20 mouse cellular contexts compared by ENCODE assay signal in genomic region chr7:31131866-31132265, GRCm38 (mm10). TPM values are rescaled to one million over a fixed set of nuclear protein-coding genes. Genes with fewer than 3 reads are reported as not detected.
DNase-seq lines count a peak whose midpoint lies in the region; ATAC-seq and TF ChIP-seq lines count a peak whose summit lies in the region.
"Had no signal": no experiment of that assay in that cellular context is flagged by ENCODE, and none has a peak within 500 bp of the region (broad histone marks: within the 10 kb centered on the region; RNA-seq: fewer than 3 reads in every experiment).

No protein-coding gene starts in this region.

- H3K36me3 ChIP-seq in heart, postnatal 0 days (replicated peaks; ENCODE audit: control insufficient read depth, insufficient read depth, low read length) = peaks cover 84% of the 10 kb centered on the region

- no peak overlapping the region for H3K4me3 ChIP-seq in heart, postnatal 0 days (ENCODE audit: low read depth, low read length)
- no peak overlapping the region for H3K4me3 ChIP-seq in brown adipose tissue, adult 24 weeks (ENCODE audit: insufficient read depth, low read depth, low read length)
- H3K4me3 ChIP-seq: embryonic facial prominence, embryonic 15.5 days; erythroblast, embryonic 14.5 days; forebrain, embryonic 10.5 days; heart, embryonic 15.5 days; hindbrain, embryonic 15.5 days had no signal

- peak; percentile 62 for DNase-seq in adrenal gland, postnatal 14 days
- no peak for DNase-seq in adrenal gland, adult 18-20 months (ENCODE audit: low spot score in 2 of 2)
- DNase-seq in heart, postnatal 0 days (ENCODE audit: low spot score) = no peak
- DNase-seq in heart, adult 9 months (ENCODE audit: low spot score in 2 of 2) = no peak
- DNase-seq in adrenal gland, postnatal 36 days = peak; percentile 49 to 55
- DNase-seq in yolk sac, embryonic 10.5 days (ENCODE audit: low spot score) = no peak
- DNase-seq: cerebellum, adult 11 months; embryo, embryonic 11 days; heart, adult 18-20 months; kidney, adult 18-20 months had no signal

- ATAC-seq in heart, postnatal 0 days (ENCODE audit: insufficient read depth, low read depth) = no peak
- ATAC-seq: forebrain, embryonic 14.5 days; inflammation-experienced regulatory T-cells, adult 6 months had no signal

- no peak overlapping the region for H3K4me2 ChIP-seq in heart, postnatal 0 days (ENCODE audit: low read depth, low read length)
- H3K4me2 ChIP-seq: embryonic facial prominence, embryonic 15.5 days; heart, embryonic 11.5 days; heart, embryonic 15.5 days; hindbrain, embryonic 15.5 days had no signal

- no peaks in the 10 kb centered on the region for H3K9me3 ChIP-seq in heart, postnatal 0 days (replicated peaks; ENCODE audit: control insufficient read depth, low read length)
- H3K9me3 ChIP-seq: embryonic facial prominence, embryonic 15.5 days; forebrain, embryonic 10.5 days; heart, embryonic 15.5 days; hindbrain, embryonic 15.5 days had no signal

- no peak overlapping the region for H3K9ac ChIP-seq in heart, postnatal 0 days (replicated peaks; ENCODE audit: low read depth, low read length)
- H3K9ac ChIP-seq: embryonic facial prominence, embryonic 15.5 days; heart, embryonic 15.5 days; hindbrain, embryonic 15.5 days had no signal

- 63% methylated on average over 4 of the region's 4 CpGs for WGBS in heart, postnatal 0 days

- H3K27ac ChIP-seq in heart, postnatal 0 days (ENCODE audit: low read depth) = peak overlapping the region; percentile 23; the same call in 1 of the 2 replicates
- peak overlapping the region; percentile 61 for H3K27ac ChIP-seq in brown adipose tissue, adult 24 weeks (replicated peaks; ENCODE audit: low read depth, low read length)
- H3K27ac ChIP-seq: embryonic facial prominence, embryonic 15.5 days; forebrain, embryonic 10.5 days; heart, embryonic 15.5 days; hindbrain, embryonic 15.5 days had no signal

- TF ChIP-seq EP300 in heart, postnatal 0 days (IDR thresholded peaks at IDR 0.05; ENCODE audit: low read depth) = no peak

- no peak for TF ChIP-seq CTCF in heart, postnatal 0 days (IDR thresholded peaks at IDR 0.05; ENCODE audit: low read depth)

- H3K4me1 ChIP-seq in heart, postnatal 0 days (ENCODE audit: control insufficient read depth, insufficient read depth) = peaks cover 5% of the 10 kb centered on the region
- no peaks in the 10 kb centered on the region for H3K4me1 ChIP-seq in brown adipose tissue, adult 24 weeks (ENCODE audit: control insufficient read depth, insufficient read depth, insufficient read length, low read length)

- H3K27me3 ChIP-seq in heart, postnatal 0 days (ENCODE audit: control insufficient read depth, insufficient read depth, low read length) = 0 out of 2 replicates have a peak, but pooled peaks cover 4% of the 10 kb centered on the region
- H3K27me3 ChIP-seq: embryonic facial prominence, embryonic 15.5 days; hindbrain, embryonic 15.5 days had no signal

RNA-seq across cellular contexts. Expression of gene Scn1b, which starts 5.1 kb away (rescaled TPM):
- 8.6 and 11.8 TPM in 2 replicates for total RNA-seq in adrenal gland, postnatal 14 days (2021)
- 10 to 100 TPM; 13.5 to 24.9 TPM for total RNA-seq in adrenal gland, adult 18-20 months (2021)
- 4.7 and 28.3 TPM in 2 replicates for total RNA-seq in heart, postnatal 0 days (2014; rRNA removed; ENCODE audit: low replicate concordance)
- polyA plus RNA-seq in heart, postnatal 0 days (2015; fragmentation: Nextera tagmentation; extraction: Ambion mirVana) = 4.2 and 5.3 TPM in 2 replicates
- 10 to 100 TPM; 16.5 to 16.7 TPM for total RNA-seq in adrenal gland, postnatal 36 days (2021)
- polyA plus RNA-seq in brown adipose tissue, adult 24 weeks (2012; ENCODE audit: insufficient read depth, insufficient read length, missing spikeins) = 25.9 and 30.4 TPM in 2 replicates
- total RNA-seq: common myeloid progenitor, adult 5-6 weeks had no signal

RNA-seq across cellular contexts. Expression of gene Hpn, which starts 16.8 kb away (rescaled TPM):
- total RNA-seq in adrenal gland, postnatal 14 days (2021) = 3.8 and 41.6 TPM in 2 replicates
- 1 to 10 TPM; 1.2 to 1.4 TPM for total RNA-seq in adrenal gland, adult 18-20 months (2021)
- 6.7 and 10.5 TPM in 2 replicates for total RNA-seq in heart, postnatal 0 days (2014; rRNA removed; ENCODE audit: low replicate concordance)
- 1.3 and 1.7 TPM in 2 replicates for polyA plus RNA-seq in heart, postnatal 0 days (2015; fragmentation: Nextera tagmentation; extraction: Ambion mirVana)
- total RNA-seq in adrenal gland, postnatal 36 days (2021) = under 1 TPM; 0.66 to 0.93 TPM
- polyA plus RNA-seq in brown adipose tissue, adult 24 weeks (2012; ENCODE audit: insufficient read depth, insufficient read length, missing spikeins) = not detected in 2 replicates
- polyA plus RNA-seq: forebrain, embryonic 14.5 days had no signal

RNA-seq across cellular contexts. Expression of gene Gramd1a, which starts 23.8 kb away (rescaled TPM):
- 45.9 and 72.5 TPM in 2 replicates for total RNA-seq in adrenal gland, postnatal 14 days (2021)
- 10 to 100 TPM; 41.9 to 51.7 TPM for total RNA-seq in adrenal gland, adult 18-20 months (2021)
- 53.9 and 57.2 TPM in 2 replicates for total RNA-seq in heart, postnatal 0 days (2014; rRNA removed; ENCODE audit: low replicate concordance)
- polyA plus RNA-seq in heart, postnatal 0 days (2015; fragmentation: Nextera tagmentation; extraction: Ambion mirVana) = 25.9 and 27.0 TPM in 2 replicates
- total RNA-seq in adrenal gland, postnatal 36 days (2021) = 10 to 100 TPM; 36.7 to 59.1 TPM
- polyA plus RNA-seq in brown adipose tissue, adult 24 weeks (2012; ENCODE audit: insufficient read depth, insufficient read length, missing spikeins) = 24.7 and 34.9 TPM in 2 replicates

RNA-seq across cellular contexts. Expression of gene Fxyd3, which starts 55.4 kb away (rescaled TPM):
- total RNA-seq in adrenal gland, postnatal 14 days (2021) = 2.9 and 5.6 TPM in 2 replicates
- total RNA-seq in adrenal gland, adult 18-20 months (2021) = 1 to 10 TPM; 1.4 to 4.4 TPM
- 0.81 and 0.92 TPM in 2 replicates for total RNA-seq in heart, postnatal 0 days (2014; rRNA removed; ENCODE audit: low replicate concordance)
- polyA plus RNA-seq in heart, postnatal 0 days (2015; fragmentation: Nextera tagmentation; extraction: Ambion mirVana) = 0.66 and 2.4 TPM in 2 replicates
- total RNA-seq in adrenal gland, postnatal 36 days (2021) = 1 to 10 TPM; 1.5 to 2.3 TPM
- not detected in 2 replicates for polyA plus RNA-seq in brown adipose tissue, adult 24 weeks (2012; ENCODE audit: insufficient read depth, insufficient read length, missing spikeins)
- total RNA-seq: common myeloid progenitor, adult 5-6 weeks had no signal
- polyA plus RNA-seq: erythroblast, embryonic 14.5 days; forebrain, embryonic 14.5 days had no signal

Comparison
In these comparisons a context has a peak if more than half of its experiments do, and no peak if none do; other contexts are left out.
1. DNase-seq: peak in adrenal gland, postnatal 14 days (single experiment) and adrenal gland, postnatal 36 days (2 of 2); none in adrenal gland, adult 18-20 months (0 of 2), heart, postnatal 0 days (single experiment), heart, adult 9 months (0 of 2) and yolk sac, embryonic 10.5 days (single experiment).